In the genomic region with DNA sequence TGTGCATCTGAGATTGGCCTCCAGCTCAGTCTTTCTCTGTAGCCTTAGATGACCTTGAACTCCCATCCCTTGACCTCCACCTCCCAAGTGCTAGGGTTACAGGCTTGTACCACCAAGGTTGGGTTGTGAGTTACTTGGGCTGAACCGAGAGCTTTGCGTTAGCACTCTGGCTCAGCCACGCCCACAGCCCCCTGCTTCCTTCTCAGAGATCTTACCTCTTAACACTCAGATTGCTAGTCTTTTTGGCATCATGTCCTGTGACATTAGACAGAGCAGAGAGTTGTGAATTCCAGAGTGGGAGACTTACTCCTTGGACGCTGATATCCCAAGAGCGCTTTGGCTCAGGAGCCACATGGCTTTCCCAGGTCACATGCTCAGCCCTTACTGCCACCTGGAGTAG, we compare ENCODE assay signal across 9 mouse cellular contexts. TPM values are rescaled to one million over a fixed set of nuclear protein-coding genes. Genes with fewer than 3 reads are reported as not detected.
A peak's percentile ranks its signal among the peaks of the same experiment; 100 is the strongest.
DNase-seq lines count a peak whose midpoint lies in the region; ATAC-seq and TF ChIP-seq lines count a peak whose summit lies in the region.
"Had no signal": no experiment of that assay in that cellular context is flagged by ENCODE, and none has a peak within 500 bp of the region (broad histone marks: within the 10 kb centered on the region; RNA-seq: fewer than 3 reads in every experiment).

No protein-coding gene starts in this region.

- no peak for ATAC-seq in embryonic facial prominence, embryonic 13.5 days (ENCODE audit: insufficient number of reproducible peaks, insufficient read depth, low FRiP score, low TSS enrichment, low read depth)
- no peak for ATAC-seq in hindbrain, postnatal 0 days

- H3K27ac ChIP-seq in embryonic facial prominence, embryonic 13.5 days, result peak overlapping the region; percentile 44
- peak overlapping the region; percentile 82 for H3K27ac ChIP-seq in hindbrain, postnatal 0 days

- intact Hi-C loops in gastrocnemius, postnatal 14 days (cut with DNase I; ENCODE audit: low total_unique reads), result no loop called here

- peaks cover 22% of the 10 kb centered on the region for H3K36me3 ChIP-seq in embryonic facial prominence, embryonic 13.5 days
- H3K36me3 ChIP-seq in hindbrain, postnatal 0 days (ENCODE audit: insufficient read depth, low read length), result peaks cover 23% of the 10 kb centered on the region; the same call in 1 of the 2 replicates

- 58% methylated on average over 5 of the region's 5 CpGs for WGBS in embryonic facial prominence, embryonic 13.5 days
- WGBS in hindbrain, postnatal 0 days, result 56% methylated on average over 5 of the region's 5 CpGs

- DNase-seq in kidney, postnatal 14 days, result peak; percentile 17
- no peak for DNase-seq in kidney, adult 18-20 months
- DNase-seq in hindbrain, postnatal 0 days (ENCODE audit: low spot score), result no peak
- DNase-seq in naive thymus-derived CD4-positive, alpha-beta T cell, adult 2 months (ENCODE audit: low read depth), result peak; percentile 12
- DNase-seq in layer of hippocampus, adult 18-20 months (ENCODE audit: low spot score in 2 of 2), result no peak
- DNase-seq in adrenal gland, postnatal 36 days, result no peak
- no peak for DNase-seq in gastrocnemius, postnatal 14 days

- no peaks in the 10 kb centered on the region for H3K9me3 ChIP-seq in embryonic facial prominence, embryonic 13.5 days
- no peaks in the 10 kb centered on the region for H3K9me3 ChIP-seq in hindbrain, postnatal 0 days (ENCODE audit: low read length)

- peak overlapping the region; percentile 78; the same call in 1 of the 2 replicates for H3K9ac ChIP-seq in embryonic facial prominence, embryonic 13.5 days
- peak overlapping the region; percentile 79; the same call in 1 of the 2 replicates for H3K9ac ChIP-seq in hindbrain, postnatal 0 days (replicated peaks; ENCODE audit: low read length)

- no peak for TF ChIP-seq CTCF in hindbrain, postnatal 0 days (IDR thresholded peaks at IDR 0.05; ENCODE audit: low read depth)

- H3K4me1 ChIP-seq in embryonic facial prominence, embryonic 13.5 days, result peaks cover 18% of the 10 kb centered on the region
- peaks cover 14% of the 10 kb centered on the region for H3K4me1 ChIP-seq in hindbrain, postnatal 0 days (ENCODE audit: insufficient read depth, low read length)

- peak overlapping the region; percentile 58 for H3K4me3 ChIP-seq in embryonic facial prominence, embryonic 13.5 days
- peak overlapping the region; percentile 73 for H3K4me3 ChIP-seq in hindbrain, postnatal 0 days (ENCODE audit: low read length)

- peak overlapping the region; percentile 84 for H3K4me2 ChIP-seq in embryonic facial prominence, embryonic 13.5 days
- peak overlapping the region; percentile 90 for H3K4me2 ChIP-seq in hindbrain, postnatal 0 days (ENCODE audit: low read depth, low read length)

- no peaks in the 10 kb centered on the region for H3K27me3 ChIP-seq in embryonic facial prominence, embryonic 13.5 days
- H3K27me3 ChIP-seq in hindbrain, postnatal 0 days (ENCODE audit: insufficient read depth, low read length), result no peaks in the 10 kb centered on the region

RNA-seq across cellular contexts. Expression of gene Smim11, which starts 1.4 kb away (rescaled TPM):
- 128 and 138 TPM in 2 replicates for polyA plus RNA-seq in embryonic facial prominence, embryonic 13.5 days (2015; fragmentation: Nextera tagmentation; extraction: Ambion mirVana)
- 1.5 and 10.4 TPM in 2 replicates for total RNA-seq in hindbrain, postnatal 0 days (2014; rRNA removed)
- polyA plus RNA-seq in hindbrain, postnatal 0 days (2015; fragmentation: Nextera tagmentation; extraction: Ambion mirVana), result 56.0 and 73.6 TPM in 2 replicates
- 10 to 100 TPM; 17.1 to 23.6 TPM for total RNA-seq in layer of hippocampus, adult 18-20 months (2021)
- total RNA-seq in adrenal gland, postnatal 36 days (2021), result 10 to 100 TPM; 56.5 to 61.6 TPM
- total RNA-seq in gastrocnemius, postnatal 14 days (2021), result 10 to 100 TPM; 52.0 to 65.5 TPM

RNA-seq across cellular contexts. Expression of gene Kcne2, which starts 10.3 kb away (rescaled TPM):
- 0.15 and 0.41 TPM in 2 replicates for polyA plus RNA-seq in embryonic facial prominence, embryonic 13.5 days (2015; fragmentation: Nextera tagmentation; extraction: Ambion mirVana)
- 4.7 and 8.2 TPM in 2 replicates for total RNA-seq in hindbrain, postnatal 0 days (2014; rRNA removed)
- polyA plus RNA-seq in hindbrain, postnatal 0 days (2015; fragmentation: Nextera tagmentation; extraction: Ambion mirVana), result 19.1 and 19.3 TPM in 2 replicates
- 1 to 10 TPM in 1 of 2 experiments, not detected in 1; 1.3 TPM for total RNA-seq in layer of hippocampus, adult 18-20 months (2021)
- total RNA-seq in adrenal gland, postnatal 36 days (2021), result under 1 TPM in 1 of 2 experiments, not detected in 1; 0.16 TPM
- not detected for total RNA-seq in gastrocnemius, postnatal 14 days (2021)
- total RNA-seq: adrenal gland, postnatal 10 days had no signal

RNA-seq across cellular contexts. Expression of gene Fam243, which starts 18.7 kb away (rescaled TPM):
- not detected in 2 replicates for polyA plus RNA-seq in embryonic facial prominence, embryonic 13.5 days (2015; fragmentation: Nextera tagmentation; extraction: Ambion mirVana)
- not detected in 2 replicates for total RNA-seq in hindbrain, postnatal 0 days (2014; rRNA removed)
- polyA plus RNA-seq in hindbrain, postnatal 0 days (2015; fragmentation: Nextera tagmentation; extraction: Ambion mirVana), result not detected in 2 replicates
- not detected for total RNA-seq in layer of hippocampus, adult 18-20 months (2021)
- not detected for total RNA-seq in adrenal gland, postnatal 36 days (2021)
- not detected for total RNA-seq in gastrocnemius, postnatal 14 days (2021)
- total RNA-seq: adrenal gland, postnatal 10 days had no signal

RNA-seq across cellular contexts. Expression of gene Kcne1, which starts 56.8 kb away (rescaled TPM):
- 0.13 and 0.74 TPM in 2 replicates for polyA plus RNA-seq in embryonic facial prominence, embryonic 13.5 days (2015; fragmentation: Nextera tagmentation; extraction: Ambion mirVana)
- 0.05 TPM in 1 of 2 replicates, not detected in the other for total RNA-seq in hindbrain, postnatal 0 days (2014; rRNA removed)
- polyA plus RNA-seq in hindbrain, postnatal 0 days (2015; fragmentation: Nextera tagmentation; extraction: Ambion mirVana), result 0.16 and 0.42 TPM in 2 replicates
- not detected for total RNA-seq in layer of hippocampus, adult 18-20 months (2021)
- total RNA-seq in adrenal gland, postnatal 36 days (2021), result not detected
- not detected for total RNA-seq in gastrocnemius, postnatal 14 days (2021)
- total RNA-seq: adrenal gland, postnatal 10 days had no signal

Comparison
In these comparisons a context has a peak if more than half of its experiments do, and no peak if none do; other contexts are left out.
1. DNase-seq: peak in kidney, postnatal 14 days (single experiment) and naive thymus-derived CD4-positive, alpha-beta T cell, adult 2 months (single experiment); none in kidney, adult 18-20 months (single experiment), hindbrain, postnatal 0 days (single experiment), layer of hippocampus, adult 18-20 months (0 of 2), adrenal gland, postnatal 36 days (0 of 2) and gastrocnemius, postnatal 14 days (single experiment).